Mouse (Mus musculus): Measurements from ENCODE around the gene Map4k2.
A peak's percentile ranks its signal among the peaks of the same experiment; 100 is the strongest.

Map4k2 gene

GRCm38 (mm10) chr19:6315573-6315972, 25.4 kb upstream of the Map4k2 start:
- DNase-seq (ENCODE audit: inconsistent ontology term): no peak

DNA sequence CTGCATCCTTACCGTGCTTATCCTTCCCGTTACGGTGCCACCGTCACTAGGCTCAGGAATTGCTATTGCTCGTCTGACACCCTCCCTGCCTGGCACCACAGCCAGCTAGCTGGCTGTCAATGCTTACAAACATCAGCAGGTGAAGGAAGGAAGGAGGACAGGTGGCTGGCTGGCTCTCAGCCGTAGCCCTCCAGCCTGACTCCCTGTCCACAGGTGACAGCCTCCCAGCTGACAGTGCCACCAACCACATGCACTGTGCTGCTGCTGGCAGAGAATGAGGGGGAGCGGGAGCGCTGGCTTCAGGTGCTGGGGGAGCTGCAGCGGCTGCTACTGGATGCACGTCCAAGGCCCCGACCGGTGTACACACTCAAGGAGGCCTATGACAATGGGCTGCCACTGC, 22.8 kb upstream of the Map4k2 start:
- no peak for DNase-seq (ENCODE audit: inconsistent ontology term)

GRCm38 (mm10) chr19:6321358-6321757, 19.6 kb upstream of the Map4k2 start:
- DNase-seq (ENCODE audit: inconsistent ontology term): no peak

- peak; percentile 25 for DNase-seq (ENCODE audit: inconsistent ontology term)
These were observed 18.9 kb upstream of the Map4k2 start for GRCm38 (mm10) chr19:6321786-6322621.

DNA sequence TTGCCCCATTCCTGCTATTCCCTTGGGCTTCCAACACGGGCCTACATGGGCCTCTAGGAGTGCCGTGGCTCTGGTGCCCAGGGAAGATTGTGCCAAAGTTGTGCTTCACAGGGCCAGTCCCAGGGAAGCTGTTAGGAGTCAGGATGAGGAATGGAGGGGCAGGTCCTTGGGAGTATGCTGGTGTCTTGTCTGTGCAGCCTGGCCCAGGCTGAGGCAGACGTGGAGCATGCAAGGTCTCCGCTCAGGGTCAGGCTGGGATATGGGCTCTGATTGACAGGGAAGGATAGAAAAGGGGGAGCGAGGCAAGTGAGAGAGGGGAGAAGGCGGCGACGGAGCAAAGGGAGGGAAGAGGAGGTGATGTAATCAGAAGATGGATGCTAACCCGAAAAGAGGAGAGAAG, 16.2 kb upstream of the Map4k2 start:
- no peak for DNase-seq (ENCODE audit: inconsistent ontology term)

DNA sequence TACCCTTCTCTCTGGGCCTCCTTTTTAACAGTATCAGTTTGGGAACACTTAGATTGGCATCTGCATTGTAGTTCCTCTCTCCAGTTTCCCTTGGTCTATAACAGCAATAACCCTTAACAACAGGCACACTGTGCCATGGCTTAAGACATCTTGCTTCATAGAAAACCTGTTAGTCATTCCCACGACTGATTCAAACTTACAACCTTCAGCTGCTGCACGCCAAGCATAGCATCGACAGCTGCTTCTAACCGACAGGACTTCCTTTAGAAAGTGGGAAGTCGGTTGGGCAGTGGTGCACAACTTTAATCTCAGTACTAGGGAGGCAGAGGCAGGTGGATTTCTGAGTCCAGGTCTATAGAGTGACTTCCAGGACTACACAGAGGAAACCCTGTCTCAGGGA, 9.8 kb upstream of the Map4k2 start:
- DNase-seq (ENCODE audit: inconsistent ontology term): no peak

DNA sequence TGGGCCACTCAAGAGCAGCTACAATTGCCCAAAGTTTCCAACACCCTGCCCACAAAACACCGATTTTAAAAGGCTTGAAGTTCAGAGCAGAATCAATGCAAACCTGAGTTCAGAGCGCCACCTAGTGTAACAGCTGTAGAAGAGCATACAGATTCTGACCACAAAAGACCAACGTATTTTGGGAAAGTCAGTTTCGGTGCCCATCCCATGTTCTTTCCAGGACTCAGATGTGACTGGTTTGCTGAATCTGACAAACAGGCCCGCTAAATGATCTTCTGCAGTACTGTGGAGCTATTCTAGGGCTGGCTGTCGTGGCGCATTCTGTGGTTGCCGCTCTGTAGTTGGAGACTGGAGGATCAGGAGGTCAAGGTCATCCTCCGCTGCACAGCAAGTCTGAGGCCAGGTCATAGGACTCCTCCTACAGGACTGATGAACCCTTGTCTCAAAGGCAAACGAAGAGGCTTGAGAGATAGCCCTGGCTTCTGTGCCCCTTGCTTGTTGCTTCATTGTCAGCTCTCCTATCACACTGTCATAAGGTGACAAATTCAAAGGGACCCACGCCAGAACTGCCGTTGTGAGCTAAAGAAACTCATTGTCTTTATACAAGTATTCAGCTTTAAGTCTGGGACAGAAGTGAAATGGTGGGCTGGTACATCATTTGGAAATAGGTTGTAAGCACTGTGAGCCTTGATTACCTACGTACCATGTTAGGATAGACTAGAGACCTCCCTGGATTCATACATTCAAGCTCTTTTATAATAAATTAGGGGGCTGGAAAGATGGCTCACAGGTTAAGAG, 9.0 kb upstream of the Map4k2 start:
- DNase-seq (ENCODE audit: inconsistent ontology term): peak; percentile 64

DNA sequence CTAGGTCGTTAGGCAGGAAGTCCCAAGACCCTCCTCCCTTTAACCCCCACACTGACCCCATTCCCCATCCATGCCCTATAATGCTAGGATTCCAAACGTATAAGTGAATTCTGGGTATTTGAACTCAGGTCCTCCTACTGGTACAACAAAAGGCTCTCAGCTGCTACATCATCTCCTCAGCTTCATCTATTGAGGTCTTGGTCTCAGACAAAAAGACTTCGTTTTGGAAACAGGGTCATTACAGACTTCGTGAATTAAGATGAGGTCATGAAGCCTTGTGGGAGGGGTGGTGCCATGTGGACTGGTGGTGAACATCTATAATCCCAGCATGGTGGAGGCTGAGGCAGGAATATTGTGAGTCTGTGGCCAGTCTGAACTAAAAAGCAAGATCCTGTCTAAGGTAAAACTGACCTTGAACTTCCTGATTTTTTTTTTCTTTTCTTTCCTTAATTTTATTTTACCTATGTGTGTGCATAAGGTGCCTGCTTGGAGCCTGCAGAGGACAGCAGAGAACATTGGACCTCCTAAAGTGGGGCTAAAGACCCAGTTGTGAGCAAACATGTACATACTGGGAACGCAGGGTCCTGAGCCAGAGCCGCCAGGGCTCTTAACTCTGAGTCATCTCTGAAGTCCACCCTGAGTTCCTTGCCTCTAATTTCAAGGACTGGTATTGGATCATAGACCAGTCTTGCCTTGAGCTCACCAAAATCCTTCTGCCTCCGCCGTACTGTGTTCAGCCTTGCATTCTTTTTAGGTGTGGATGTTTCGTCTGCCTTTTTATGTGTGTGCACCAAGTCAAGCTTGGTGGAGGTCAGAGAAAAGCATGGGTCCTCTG, 7.0 kb upstream of the Map4k2 start:
- no peak for DNase-seq (ENCODE audit: inconsistent ontology term)

DNA sequence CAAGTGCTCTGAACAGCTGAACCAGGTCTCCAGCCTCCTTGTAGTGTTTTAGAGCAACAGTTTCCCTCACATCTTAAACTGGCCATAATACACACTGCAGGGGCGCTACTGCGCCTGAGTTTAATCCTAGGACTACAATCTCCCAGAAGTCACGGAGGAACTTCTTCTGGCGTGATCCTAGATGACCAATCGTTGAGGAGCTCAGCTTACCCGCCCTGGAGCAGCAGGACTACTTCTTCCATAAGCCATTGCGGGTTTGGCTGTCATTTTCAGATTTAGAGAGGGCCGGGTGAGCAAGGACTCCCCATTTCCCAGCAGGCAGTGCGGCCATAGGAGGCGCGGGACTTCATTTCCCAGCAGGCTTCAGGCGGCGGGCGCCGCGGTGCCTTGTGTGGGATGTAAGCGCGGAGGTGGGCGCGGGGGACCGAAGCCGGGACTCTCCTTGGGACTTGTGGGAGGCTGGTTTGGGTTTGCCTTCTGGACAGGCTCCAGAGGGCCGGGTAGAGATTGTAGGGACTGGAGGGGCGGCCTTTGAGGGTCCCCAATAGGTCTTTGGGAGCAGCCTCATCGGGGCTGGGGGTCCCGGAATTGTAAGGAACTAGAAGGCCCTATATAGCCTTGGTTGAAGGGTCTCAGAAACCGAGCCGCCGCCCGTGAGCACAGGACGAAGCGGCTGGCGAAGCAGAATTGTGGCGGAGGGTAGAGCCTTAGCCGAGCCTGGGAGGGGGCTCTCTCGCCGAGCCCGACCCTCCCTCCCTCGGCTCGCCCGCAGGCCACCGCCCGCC, 6.1 kb upstream of the Map4k2 start, which contains the start of gene Men1:
TSS of gene Men1 (plus strand) at position 307 of the 785 bp plus-strand sequence.
- peak; percentile 94 for DNase-seq (ENCODE audit: inconsistent ontology term)

DNA sequence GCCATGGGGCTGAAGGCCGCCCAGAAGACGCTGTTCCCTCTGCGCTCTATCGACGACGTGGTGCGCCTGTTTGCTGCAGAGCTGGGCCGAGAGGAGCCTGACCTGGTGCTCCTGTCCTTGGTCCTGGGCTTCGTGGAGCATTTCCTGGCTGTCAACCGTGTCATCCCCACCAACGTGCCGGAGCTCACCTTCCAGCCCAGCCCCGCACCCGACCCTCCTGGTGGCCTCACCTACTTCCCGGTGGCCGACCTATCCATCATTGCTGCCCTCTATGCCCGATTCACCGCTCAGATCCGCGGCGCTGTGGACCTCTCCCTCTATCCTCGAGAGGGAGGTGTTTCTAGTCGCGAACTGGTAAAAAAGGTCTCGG, 5.5 kb upstream of the Map4k2 start:
- no peak for DNase-seq (ENCODE audit: inconsistent ontology term)

GRCm38 (mm10) chr19:6336920-6337319, 4.0 kb upstream of the Map4k2 start:
- DNase-seq (ENCODE audit: inconsistent ontology term): no peak

- DNase-seq (ENCODE audit: inconsistent ontology term): no peak
These were observed 2.8 kb upstream of the Map4k2 start for GRCm38 (mm10) chr19:6338171-6338570.

DNA sequence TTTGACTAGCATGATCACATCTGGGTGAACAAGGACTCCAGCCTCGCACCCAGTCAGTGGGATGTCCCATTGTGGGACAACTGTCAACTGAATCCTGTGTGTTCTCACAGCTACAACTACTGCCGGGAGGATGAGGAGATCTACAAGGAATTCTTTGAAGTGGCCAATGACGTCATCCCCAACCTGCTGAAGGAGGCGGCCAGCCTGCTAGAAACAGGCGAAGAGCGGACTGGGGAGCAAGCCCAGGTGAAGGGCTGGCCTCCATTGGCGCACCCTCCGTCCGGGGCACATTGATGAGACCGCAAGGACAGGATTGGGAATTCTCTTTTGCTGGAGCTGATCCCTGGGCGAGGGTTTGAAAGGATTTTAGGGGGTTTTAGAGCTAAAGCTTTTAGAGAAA, 2.2 kb upstream of the Map4k2 start:
- no peak for DNase-seq (ENCODE audit: inconsistent ontology term)

DNA sequence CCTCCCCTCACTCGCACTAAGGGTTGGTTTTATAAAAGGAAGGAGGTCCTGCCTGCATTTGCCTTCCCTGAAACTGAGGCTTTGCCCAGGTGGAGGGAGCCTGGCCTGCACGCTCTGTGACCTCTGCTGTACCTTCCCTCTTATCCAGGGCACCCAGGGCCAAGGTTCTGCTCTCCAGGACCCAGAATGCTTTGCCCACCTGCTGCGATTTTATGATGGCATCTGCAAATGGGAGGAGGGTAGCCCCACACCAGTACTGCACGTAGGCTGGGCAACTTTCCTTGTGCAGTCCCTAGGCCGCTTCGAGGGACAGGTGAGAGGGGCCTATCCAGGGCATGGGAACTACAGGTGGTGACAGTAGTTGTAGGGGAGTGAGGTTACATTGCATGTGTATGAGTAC, 1.7 kb upstream of the Map4k2 start:
- no peak for DNase-seq (ENCODE audit: inconsistent ontology term)

- peak; percentile 19 for DNase-seq (ENCODE audit: inconsistent ontology term)
These were observed 938 bp upstream of the Map4k2 start for GRCm38 (mm10) chr19:6339890-6340504.

- no peak for DNase-seq (ENCODE audit: inconsistent ontology term)
These were observed 630 bp downstream of the Map4k2 start for GRCm38 (mm10) chr19:6341453-6342077.

GRCm38 (mm10) chr19:6342276-6342933, 1.5 kb downstream of the Map4k2 start:
- no peak for DNase-seq (ENCODE audit: inconsistent ontology term)

DNA sequence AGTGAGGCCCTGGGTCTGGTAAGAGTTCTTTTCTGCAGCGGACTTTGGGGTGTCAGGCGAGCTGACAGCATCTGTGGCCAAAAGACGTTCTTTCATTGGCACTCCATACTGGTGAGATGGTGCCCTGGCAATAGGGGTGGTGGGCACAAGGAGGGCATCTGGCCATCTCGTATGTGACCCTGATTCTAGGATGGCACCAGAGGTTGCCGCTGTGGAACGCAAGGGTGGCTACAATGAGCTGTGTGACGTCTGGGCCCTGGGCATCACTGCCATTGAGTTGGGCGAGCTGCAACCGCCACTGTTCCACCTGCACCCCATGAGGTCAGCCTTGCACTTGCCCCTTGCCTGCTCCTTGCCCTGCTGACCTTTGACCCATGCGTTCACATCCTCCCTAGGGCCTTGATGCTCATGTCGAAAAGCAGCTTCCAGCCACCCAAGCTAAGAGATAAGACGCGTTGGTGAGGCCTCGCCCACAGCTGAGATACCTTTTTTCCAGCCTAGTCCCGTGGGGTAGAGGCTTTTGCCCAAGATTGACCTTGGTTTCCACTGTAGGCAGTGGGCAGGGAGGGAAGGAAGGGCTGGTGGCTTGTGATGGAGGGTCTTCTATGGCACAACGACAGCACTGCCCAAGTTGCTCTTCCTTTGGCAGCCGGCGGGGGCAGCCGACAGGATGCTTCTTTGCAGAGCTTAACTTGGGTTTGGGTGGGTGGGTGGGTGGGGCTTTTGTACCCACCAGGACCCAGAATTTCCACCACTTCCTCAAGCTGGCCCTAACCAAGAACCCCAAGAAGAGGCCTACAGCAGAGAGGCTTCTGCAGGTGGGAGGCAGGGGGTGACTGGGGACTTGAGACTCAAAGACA, 2.4 kb downstream of the Map4k2 start:
- DNase-seq (ENCODE audit: inconsistent ontology term): no peak

DNA sequence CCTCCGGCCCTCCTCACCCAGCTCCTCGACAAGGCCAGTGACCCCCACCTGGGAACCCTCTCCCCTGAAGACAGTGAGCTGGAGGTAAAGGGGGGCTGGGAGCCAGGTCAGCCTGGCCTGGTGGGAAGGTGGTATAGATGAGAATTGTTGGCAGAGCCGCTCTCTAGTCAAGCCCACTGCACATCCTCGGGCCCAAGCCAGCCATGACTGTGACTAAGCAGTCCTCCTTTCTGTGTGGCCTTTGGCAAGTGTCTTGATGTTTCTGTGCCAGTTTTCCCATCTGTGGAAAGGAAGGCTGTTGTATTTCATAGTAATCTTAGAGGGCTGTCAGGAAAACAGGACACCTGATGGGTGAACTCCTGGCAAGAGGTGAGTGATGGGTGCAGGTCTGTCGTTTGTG, 3.1 kb downstream of the Map4k2 start:
- DNase-seq (ENCODE audit: inconsistent ontology term): no peak

Measured in Muller cell, postnatal 12 days (primary cell).